Mouse (Mus musculus): ENCODE measurements around the gene Chst11. TPM values are rescaled to one million over a fixed set of nuclear protein-coding genes. Genes with fewer than 3 reads are reported as not detected.

Chst11 gene
- total RNA-seq, 2 experiments from 2014 or later, result 0.77 to 1.2 TPM

DNA sequence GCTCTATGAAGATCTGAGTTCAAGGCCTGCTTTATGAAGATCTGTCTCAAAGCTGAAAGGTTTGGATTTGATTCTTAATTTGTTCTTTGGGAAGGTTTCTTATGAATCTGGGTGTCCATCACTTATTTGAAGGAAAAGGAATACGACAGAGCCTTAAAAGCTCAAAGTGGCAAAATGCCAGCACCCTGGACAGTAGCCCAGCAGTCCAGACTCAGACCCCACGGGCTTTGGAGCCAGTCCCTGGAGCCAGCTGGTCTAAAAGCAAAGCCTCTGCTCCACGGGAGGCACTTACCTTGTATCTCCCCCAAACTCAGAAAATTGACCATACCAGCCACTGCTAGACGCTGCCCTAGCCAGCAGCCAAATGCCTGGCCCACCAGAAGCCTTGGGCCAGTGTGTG, 249.1 kb downstream of the Chst11 start:
- intact Hi-C loops (cut with DNase I), result no loop called here
- DNase-seq, result no peak

GRCm38 (mm10) chr10:83242106-83242686, 256.9 kb downstream of the Chst11 start:
- no peak for DNase-seq
- intact Hi-C loops (cut with DNase I), result no loop called here

DNA sequence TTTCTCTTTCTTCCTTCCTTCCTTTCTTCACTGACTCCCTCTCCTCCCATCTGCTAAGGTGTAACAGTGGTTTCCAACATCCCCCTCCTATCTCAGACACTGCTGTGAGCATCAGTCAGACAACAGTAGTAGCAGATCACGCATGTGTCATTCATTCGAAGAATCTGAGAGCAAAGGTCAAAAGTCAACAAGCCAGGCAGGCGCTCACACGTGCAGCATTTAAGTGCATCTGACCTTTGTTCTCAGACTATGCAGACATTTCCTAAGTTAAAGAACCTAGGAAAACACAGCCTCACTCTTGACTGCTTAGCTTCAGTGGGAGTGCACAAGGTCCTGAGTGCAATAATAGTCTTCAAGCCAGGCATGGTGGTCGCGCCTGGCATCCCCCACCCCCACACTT, 258.8 kb downstream of the Chst11 start:
- intact Hi-C loops (cut with DNase I), result no loop called here
- no peak for DNase-seq

Other genes with a start within 250 kb of the Chst11 start
- 10 to 100 TPM; 31.7 to 38.2 TPM for gene Nfyb, start 221.4 kb upstream of the Chst11 start, total RNA-seq (2021)
- 10 to 100 TPM; 44.4 to 46.8 TPM for gene Txnrd1, start 151.5 kb upstream of the Chst11 start, total RNA-seq (2021)
- 1 to 10 TPM in 1 of 2 experiments, under 1 TPM in 1; 0.84 to 1.3 TPM for gene Eid3, start 118.9 kb upstream of the Chst11 start, total RNA-seq (2021)